In genomic region chr7:80404101-80404894, GRCm38 (mm10) we compare ENCODE assay signal across 8 mouse cellular contexts. TPM values are rescaled to one million over a fixed set of nuclear protein-coding genes. Genes with fewer than 3 reads are reported as not detected.
DNase-seq lines count a peak whose midpoint lies in the region; ATAC-seq and TF ChIP-seq lines count a peak whose summit lies in the region.
"Had no signal": no experiment of that assay in that cellular context is flagged by ENCODE, and none has a peak within 500 bp of the region (broad histone marks: within the 10 kb centered on the region; RNA-seq: fewer than 3 reads in every experiment).

No protein-coding gene starts in this region.

- H3K36me3 ChIP-seq in neural tube, embryonic 13.5 days, result no peaks in the 10 kb centered on the region
- H3K36me3 ChIP-seq in neural tube, embryonic 15.5 days, result no peaks in the 10 kb centered on the region
- H3K36me3 ChIP-seq in stomach, postnatal 0 days (ENCODE audit: control insufficient read depth, insufficient read depth, low read length), result no peaks in the 10 kb centered on the region
- H3K36me3 ChIP-seq: neural tube, embryonic 12.5 days had no signal

- H3K4me1 ChIP-seq in neural tube, embryonic 13.5 days (replicated peaks), result peaks cover 32% of the 10 kb centered on the region
- H3K4me1 ChIP-seq in neural tube, embryonic 15.5 days, result peaks cover 33% of the 10 kb centered on the region
- peaks cover 41% of the 10 kb centered on the region for H3K4me1 ChIP-seq in bone marrow macrophage, adult 2 months (ENCODE audit: control insufficient read depth, insufficient read depth, low read length)
- peaks cover 6% of the 10 kb centered on the region; the same call in 1 of the 2 replicates for H3K4me1 ChIP-seq in stomach, postnatal 0 days (replicated peaks; ENCODE audit: control insufficient read depth, insufficient read depth)

- no peak for TF ChIP-seq POLR2A in bone marrow macrophage, adult 2 months (IDR thresholded peaks at IDR 0.05; ENCODE audit: borderline replicate concordance, low read depth, low read length)

- no peaks in the 10 kb centered on the region for H3K9me3 ChIP-seq in neural tube, embryonic 13.5 days
- H3K9me3 ChIP-seq in neural tube, embryonic 15.5 days (replicated peaks), result no peaks in the 10 kb centered on the region
- H3K9me3 ChIP-seq in stomach, postnatal 0 days (ENCODE audit: control insufficient read depth, low read length), result no peaks in the 10 kb centered on the region
- H3K9me3 ChIP-seq: neural tube, embryonic 12.5 days had no signal

- no peak for TF ChIP-seq CTCF in bone marrow macrophage, adult 2 months (IDR thresholded peaks at IDR 0.05; ENCODE audit: low read depth, low read length)
- no peak for TF ChIP-seq CTCF in stomach, postnatal 0 days (IDR thresholded peaks at IDR 0.05; ENCODE audit: low read depth)

- no peak overlapping the region for H3K9ac ChIP-seq in neural tube, embryonic 13.5 days
- H3K9ac ChIP-seq in neural tube, embryonic 15.5 days (replicated peaks), result no peak overlapping the region
- H3K9ac ChIP-seq in stomach, postnatal 0 days (ENCODE audit: low read length), result no peak overlapping the region
- H3K9ac ChIP-seq: neural tube, embryonic 12.5 days had no signal

- peak overlapping the region; percentile 6; the same call in 1 of the 2 replicates for H3K27ac ChIP-seq in neural tube, embryonic 13.5 days (replicated peaks)
- H3K27ac ChIP-seq in neural tube, embryonic 15.5 days (replicated peaks), result no peak overlapping the region
- peak overlapping the region; percentile 90 for H3K27ac ChIP-seq in bone marrow macrophage, adult 2 months (ENCODE audit: insufficient read depth, low read depth, low read length)
- H3K27ac ChIP-seq in stomach, postnatal 0 days (replicated peaks), result 0 out of 2 replicates have a peak overlapping the region, but pooled peaks have one; percentile 1
- H3K27ac ChIP-seq: neural tube, embryonic 12.5 days had no signal

- H3K4me2 ChIP-seq in neural tube, embryonic 13.5 days, result no peak overlapping the region
- no peak overlapping the region for H3K4me2 ChIP-seq in neural tube, embryonic 15.5 days
- no peak overlapping the region for H3K4me2 ChIP-seq in stomach, postnatal 0 days (replicated peaks; ENCODE audit: low read depth)

- peaks cover 17% of the 10 kb centered on the region for H3K27me3 ChIP-seq in neural tube, embryonic 13.5 days
- H3K27me3 ChIP-seq in neural tube, embryonic 15.5 days (replicated peaks), result peaks cover 9% of the 10 kb centered on the region; the same call in 1 of the 2 replicates
- no peaks in the 10 kb centered on the region for H3K27me3 ChIP-seq in stomach, postnatal 0 days (ENCODE audit: control insufficient read depth, insufficient read depth, low read length)

- TF ChIP-seq EP300 in stomach, postnatal 0 days (optimal IDR thresholded peaks at IDR 0.05), result no peak

- WGBS in neural tube, embryonic 13.5 days, result 61% methylated on average over 7 of the region's 7 CpGs
- WGBS in neural tube, embryonic 15.5 days, result 63% methylated on average over 7 of the region's 7 CpGs
- 58% methylated on average over 7 of the region's 7 CpGs for WGBS in stomach, postnatal 0 days

- ATAC-seq in neural tube, embryonic 13.5 days (ENCODE audit: low read depth), result no peak
- no peak for ATAC-seq in neural tube, embryonic 15.5 days (ENCODE audit: low FRiP score)
- no peak for ATAC-seq in stomach, postnatal 0 days (ENCODE audit: low FRiP score, low TSS enrichment)

- no peak overlapping the region for H3K4me3 ChIP-seq in neural tube, embryonic 13.5 days
- H3K4me3 ChIP-seq in neural tube, embryonic 15.5 days (replicated peaks), result no peak overlapping the region
- H3K4me3 ChIP-seq in bone marrow macrophage, adult 2 months (ENCODE audit: insufficient read depth, low read length), result peak overlapping the region; percentile 45
- H3K4me3 ChIP-seq in stomach, postnatal 0 days (ENCODE audit: low read depth, low read length), result no peak overlapping the region
- H3K4me3 ChIP-seq: neural tube, embryonic 12.5 days had no signal

- peak; percentile 86 for DNase-seq in induced T-regulatory cell, adult 2 months (ENCODE audit: low read depth)
- DNase-seq in stomach, postnatal 0 days (ENCODE audit: low spot score), result no peak
- no peak for DNase-seq in layer of hippocampus, adult 9-11 months
- no peak for DNase-seq in spleen, adult 18-20 months

RNA-seq across cellular contexts. Expression of gene Furin, which starts 0.9 kb away (rescaled TPM):
- polyA plus RNA-seq in neural tube, embryonic 13.5 days (2015; fragmentation: Nextera tagmentation; extraction: Ambion mirVana), result 4.3 and 4.7 TPM in 2 replicates
- polyA plus RNA-seq in neural tube, embryonic 15.5 days (2015; fragmentation: Nextera tagmentation; extraction: Ambion mirVana), result 5.6 and 6.2 TPM in 2 replicates
- 70.6 and 73.7 TPM in 2 replicates for polyA plus RNA-seq in bone marrow macrophage, adult 2 months (2012; ENCODE audit: insufficient read depth, insufficient read length, missing spikeins)
- 17.6 and 20.8 TPM in 2 replicates for polyA plus RNA-seq in stomach, postnatal 0 days (2015; fragmentation: Nextera tagmentation; extraction: Ambion mirVana)

RNA-seq across cellular contexts. Expression of gene Fes, which starts 16.6 kb away (rescaled TPM):
- 5.8 and 6.2 TPM in 2 replicates for polyA plus RNA-seq in neural tube, embryonic 13.5 days (2015; fragmentation: Nextera tagmentation; extraction: Ambion mirVana)
- 4.5 and 7.7 TPM in 2 replicates for polyA plus RNA-seq in neural tube, embryonic 15.5 days (2015; fragmentation: Nextera tagmentation; extraction: Ambion mirVana)
- polyA plus RNA-seq in bone marrow macrophage, adult 2 months (2012; ENCODE audit: insufficient read depth, insufficient read length, missing spikeins), result 238 TPM in 2 replicates
- polyA plus RNA-seq in stomach, postnatal 0 days (2015; fragmentation: Nextera tagmentation; extraction: Ambion mirVana), result 6.2 TPM in 2 replicates

RNA-seq across cellular contexts. Expression of gene Man2a2, which starts 33.1 kb away (rescaled TPM):
- polyA plus RNA-seq in neural tube, embryonic 13.5 days (2015; fragmentation: Nextera tagmentation; extraction: Ambion mirVana), result 23.6 and 24.8 TPM in 2 replicates
- 25.5 and 26.9 TPM in 2 replicates for polyA plus RNA-seq in neural tube, embryonic 15.5 days (2015; fragmentation: Nextera tagmentation; extraction: Ambion mirVana)
- 75.2 and 75.7 TPM in 2 replicates for polyA plus RNA-seq in bone marrow macrophage, adult 2 months (2012; ENCODE audit: insufficient read depth, insufficient read length, missing spikeins)
- polyA plus RNA-seq in stomach, postnatal 0 days (2015; fragmentation: Nextera tagmentation; extraction: Ambion mirVana), result 3.6 and 5.3 TPM in 2 replicates

Comparison
In these comparisons a context has a peak if more than half of its experiments do, and no peak if none do; other contexts are left out.
1. RNA of gene Fes, which starts 16.6 kb away (polyA plus RNA-seq): 238 TPM in bone marrow macrophage, adult 2 months; 5.8 to 6.2 TPM in neural tube, embryonic 13.5 days, 6.2 TPM in stomach, postnatal 0 days and 4.5 to 7.7 TPM in neural tube, embryonic 15.5 days; every median in the first group is over 10 times any median in the second.